Mouse (Mus musculus): ENCODE results near the gene Fam173a.

Gene Fam173a

DNA sequence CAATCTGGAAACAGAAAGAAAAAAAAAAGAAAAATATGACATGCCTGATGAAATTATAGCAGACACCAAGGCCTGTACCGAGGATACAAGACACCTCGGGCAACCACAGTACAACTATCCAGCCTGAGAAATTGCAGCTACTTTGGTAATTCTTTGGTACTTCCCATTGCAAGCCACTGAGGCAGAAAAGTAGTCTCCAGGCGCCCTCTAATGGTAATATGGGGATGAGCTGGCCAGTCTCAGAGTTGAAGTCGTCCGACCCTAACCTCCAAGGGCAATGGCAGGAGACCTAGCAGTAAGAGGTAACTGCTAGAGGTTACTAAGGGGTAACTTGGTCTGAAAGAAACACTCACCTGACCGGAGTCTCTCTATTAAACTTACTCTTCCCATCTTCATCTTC, 8.3 kb upstream of the Fam173a start:
- no peak for DNase-seq (ENCODE audit: low read depth, low spot score)

- DNase-seq (ENCODE audit: low read depth, low spot score) = no peak
Measured at GRCm38 (mm10) chr17:25796951-25797369, 4.3 kb upstream of the Fam173a start, which contains the start of gene Metrn. TSS of gene Metrn (minus strand) at chr17:25797136.

DNA sequence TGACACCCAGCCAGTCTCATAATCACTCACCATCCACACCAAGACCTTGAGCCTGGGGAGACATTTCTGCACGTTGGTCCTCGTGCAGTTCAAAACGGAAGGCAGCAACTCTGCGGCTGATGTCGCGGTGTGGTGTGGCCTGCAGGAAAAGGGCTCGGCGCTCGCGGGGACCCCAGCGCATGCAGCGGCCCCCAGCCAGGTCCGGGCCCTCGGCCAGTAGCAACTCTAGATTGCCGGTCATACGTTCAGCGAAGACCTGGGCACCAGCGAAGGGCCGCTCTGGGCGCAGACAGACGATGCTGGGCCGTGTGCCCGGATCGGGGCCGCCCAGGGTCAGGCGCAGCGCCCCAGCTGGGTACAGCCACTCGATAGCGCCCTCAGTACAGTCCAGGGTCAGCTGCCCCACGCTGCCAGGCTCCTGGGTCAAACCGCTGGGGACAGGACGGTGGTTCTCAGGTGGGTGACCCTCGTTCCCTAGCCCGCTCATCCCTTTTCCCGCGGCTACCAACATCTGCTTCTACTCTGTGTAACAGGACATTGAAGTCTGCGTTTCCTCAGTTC, 3.6 kb upstream of the Fam173a start:
- no peak for DNase-seq (ENCODE audit: low read depth, low spot score)

DNA sequence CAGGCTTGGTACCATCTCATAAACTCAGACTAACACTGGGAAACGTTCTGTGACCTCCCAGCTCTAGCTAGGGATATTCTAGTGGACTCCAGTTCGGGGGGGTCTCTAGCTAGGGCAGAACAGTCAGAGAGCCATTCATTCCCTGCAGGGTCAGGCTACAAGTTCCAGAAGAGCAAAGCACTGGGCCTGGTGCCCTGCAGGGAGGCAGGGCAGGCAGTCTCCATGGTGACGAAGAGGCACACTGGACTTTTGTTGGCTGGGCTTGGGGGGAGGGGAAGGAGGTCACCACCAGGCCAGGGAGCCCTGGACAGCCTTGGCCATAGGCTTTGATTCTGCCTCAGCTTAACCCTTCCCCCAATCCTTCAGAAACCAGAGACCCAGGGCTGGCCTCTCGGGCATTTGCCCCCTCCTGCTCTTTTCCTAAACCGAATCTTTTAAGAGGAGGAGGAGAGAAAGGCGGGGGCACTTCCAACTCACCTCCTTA, 3.0 kb upstream of the Fam173a start, which contains the start of gene AC134908.4:
TSS of gene AC134908.4 (minus strand) at position 51 of the 484 bp plus-strand sequence.
- DNase-seq (ENCODE audit: low read depth, low spot score) = peak; percentile 58

GRCm38 (mm10) chr17:25794998-25795397, 2.3 kb upstream of the Fam173a start:
- no peak for DNase-seq (ENCODE audit: low read depth, low spot score)

DNA sequence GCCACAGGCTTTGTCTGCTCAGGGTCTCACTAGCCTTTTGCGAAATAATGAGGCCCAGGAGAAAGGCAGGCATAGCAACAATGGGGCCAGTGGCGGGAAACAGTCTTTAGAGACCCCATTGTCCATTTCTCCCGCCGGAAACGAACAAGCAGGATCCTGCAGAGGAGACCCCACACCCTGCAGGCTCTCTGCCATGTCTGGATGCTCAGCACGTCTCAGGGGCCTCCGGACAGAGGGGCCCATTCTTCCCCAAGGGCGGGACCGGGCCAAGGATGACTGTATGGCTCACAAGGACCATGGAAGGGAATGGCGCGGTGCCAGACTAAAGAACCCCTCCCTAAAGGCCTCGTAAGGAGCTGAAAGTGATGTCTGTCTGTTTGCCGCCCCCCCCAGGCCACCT, 1.5 kb upstream of the Fam173a start:
- no peak for DNase-seq (ENCODE audit: low read depth, low spot score)

GRCm38 (mm10) chr17:25791843-25792527, 716 bp downstream of the Fam173a start:
- peak; percentile 83 for DNase-seq (ENCODE audit: low read depth, low spot score)

DNA sequence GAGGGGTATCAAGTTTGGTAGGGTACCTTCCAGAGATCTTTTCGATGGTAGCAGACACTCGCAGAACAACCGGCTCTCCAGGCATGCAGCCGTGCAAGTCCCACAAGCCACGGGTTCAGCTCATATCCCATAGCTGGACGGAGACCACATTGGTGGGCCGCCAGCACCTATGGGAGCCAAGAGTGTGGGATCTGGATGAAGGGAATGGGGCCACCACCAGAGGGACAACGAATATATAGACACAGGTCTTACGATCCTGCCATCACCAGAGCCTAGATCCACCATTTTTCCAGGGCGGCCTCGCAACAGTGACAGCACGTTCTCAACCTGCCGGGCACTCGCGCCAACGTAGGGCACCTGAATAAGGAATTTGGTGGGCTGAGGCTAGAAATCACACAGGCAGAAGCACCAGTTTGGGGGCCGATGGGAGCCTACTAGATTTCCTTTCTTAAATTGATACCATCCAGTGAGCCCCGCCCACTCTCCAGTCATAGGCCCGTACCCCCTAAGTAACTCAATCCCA, 1.3 kb downstream of the Fam173a start:
- DNase-seq (ENCODE audit: low read depth, low spot score) = no peak

GRCm38 (mm10) chr17:25786781-25787504, 5.8 kb downstream of the Fam173a start:
- no peak for DNase-seq (ENCODE audit: low read depth, low spot score)

- DNase-seq (ENCODE audit: low read depth, low spot score) = no peak
Measured at GRCm38 (mm10) chr17:25786280-25786679, 6.4 kb downstream of the Fam173a start, which contains the start of gene Ccdc78. TSS of gene Ccdc78 (plus strand) at chr17:25786580.

- peak; percentile 93 for DNase-seq (ENCODE audit: low read depth, low spot score)
Measured at GRCm38 (mm10) chr17:25785281-25785745, 7.4 kb downstream of the Fam173a start, which contains the start of gene Haghl. TSS of gene Haghl (minus strand) at chr17:25785673.

DNA sequence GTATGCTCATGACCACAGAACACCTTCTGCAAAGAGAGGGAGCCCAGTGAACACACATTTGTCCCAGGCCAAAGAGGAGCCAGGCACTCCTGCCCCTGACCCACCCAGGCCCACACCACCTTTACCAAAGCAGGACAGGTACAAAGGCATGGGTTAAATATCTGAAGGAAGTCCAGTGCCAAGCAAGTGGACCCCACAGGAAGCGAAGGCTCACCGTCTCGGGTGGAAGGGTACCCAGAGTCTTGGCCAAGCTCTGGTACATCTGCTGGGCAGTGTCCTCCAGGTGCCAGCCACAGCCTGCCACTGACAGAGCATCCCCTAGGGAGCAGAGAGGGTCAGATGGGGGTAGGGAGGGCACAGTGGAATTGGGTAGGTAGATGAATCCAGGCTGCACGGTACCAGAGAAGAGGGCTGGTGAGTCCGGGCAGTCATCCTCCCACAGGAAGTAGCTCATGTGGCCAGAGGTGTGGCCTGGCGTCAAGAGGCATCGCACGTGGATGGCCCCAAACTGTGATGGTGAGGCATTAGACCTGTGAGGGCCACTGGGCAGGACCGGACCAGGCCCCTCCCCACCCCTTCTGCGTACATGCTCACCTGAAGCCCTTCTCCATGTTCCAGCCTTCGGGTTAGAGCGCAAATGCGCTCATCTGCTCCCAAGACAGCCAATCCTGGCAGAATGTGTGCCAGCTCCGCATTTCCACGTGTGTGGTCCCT, 8.7 kb downstream of the Fam173a start:
- no peak for DNase-seq (ENCODE audit: low read depth, low spot score)

GRCm38 (mm10) chr17:25783086-25783485, 9.6 kb downstream of the Fam173a start:
- DNase-seq (ENCODE audit: low read depth, low spot score) = no peak

- DNase-seq (ENCODE audit: low read depth, low spot score) = no peak
Measured at GRCm38 (mm10) chr17:25781339-25781738, 11.4 kb downstream of the Fam173a start.

GRCm38 (mm10) chr17:25777948-25778347, 14.8 kb downstream of the Fam173a start:
- no peak for DNase-seq (ENCODE audit: low read depth, low spot score)

DNA sequence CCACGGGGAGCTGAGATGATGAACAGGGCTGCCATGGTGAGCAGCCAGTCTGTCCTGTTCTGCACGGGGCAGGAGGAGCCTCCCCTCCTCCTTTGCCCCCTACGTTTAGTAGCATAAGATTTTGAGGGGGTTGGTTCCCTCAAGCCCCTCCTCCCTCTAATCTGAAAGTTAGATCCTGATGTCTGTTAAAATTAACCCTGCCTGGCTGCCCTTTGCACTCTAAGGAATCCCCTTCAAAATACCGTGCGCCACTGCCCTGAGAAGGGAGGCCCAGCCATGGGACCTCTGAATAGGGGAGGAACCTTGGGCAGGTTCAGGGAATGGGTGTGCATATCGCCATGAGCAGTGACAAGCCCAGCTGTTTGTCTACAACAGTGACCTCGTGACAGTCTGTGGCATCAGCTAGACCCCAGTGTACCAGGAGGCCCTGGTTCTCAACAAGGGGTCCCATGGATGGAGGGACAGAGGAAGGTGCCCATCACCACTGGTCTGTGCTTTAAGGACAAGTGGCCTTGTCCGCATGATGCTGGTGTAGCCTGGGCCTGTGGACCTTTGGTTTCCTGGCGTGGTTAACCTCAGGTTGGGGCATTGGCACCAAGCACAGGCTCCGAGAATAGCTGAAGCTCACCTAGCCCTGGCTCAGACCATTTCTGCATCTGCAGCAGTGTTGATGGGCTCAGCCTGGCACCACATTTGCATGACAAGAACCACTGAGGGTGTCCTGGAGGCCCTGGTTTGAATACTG, 17.2 kb downstream of the Fam173a start:
- no peak for DNase-seq (ENCODE audit: low read depth, low spot score)

GRCm38 (mm10) chr17:25773549-25774120, 19.1 kb downstream of the Fam173a start, which contains the start of gene Narfl:
TSS of gene Narfl (plus strand) at chr17:25773776.
- DNase-seq (ENCODE audit: low read depth, low spot score) = peak; percentile 97

DNA sequence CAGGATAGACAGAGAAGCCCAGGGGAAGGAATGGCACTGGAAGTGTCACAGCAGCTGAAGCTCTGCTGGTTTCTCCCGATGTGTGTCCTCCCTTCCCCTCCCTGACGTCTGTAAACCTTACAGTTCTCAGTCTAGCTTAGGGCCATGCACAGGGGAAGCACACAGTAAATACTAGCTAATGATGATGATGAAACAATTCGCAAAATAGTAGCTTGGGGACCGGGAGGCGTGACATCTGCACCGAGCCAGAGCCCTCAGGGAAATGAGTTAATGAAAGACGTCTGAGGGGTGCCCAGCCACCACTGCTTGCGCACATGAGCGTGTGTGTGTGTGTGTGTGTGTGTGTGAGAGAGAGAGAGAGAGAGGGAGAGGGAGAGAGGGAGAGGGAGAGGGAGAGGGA, 23.4 kb downstream of the Fam173a start:
- no peak for DNase-seq (ENCODE audit: low read depth, low spot score)

DNA sequence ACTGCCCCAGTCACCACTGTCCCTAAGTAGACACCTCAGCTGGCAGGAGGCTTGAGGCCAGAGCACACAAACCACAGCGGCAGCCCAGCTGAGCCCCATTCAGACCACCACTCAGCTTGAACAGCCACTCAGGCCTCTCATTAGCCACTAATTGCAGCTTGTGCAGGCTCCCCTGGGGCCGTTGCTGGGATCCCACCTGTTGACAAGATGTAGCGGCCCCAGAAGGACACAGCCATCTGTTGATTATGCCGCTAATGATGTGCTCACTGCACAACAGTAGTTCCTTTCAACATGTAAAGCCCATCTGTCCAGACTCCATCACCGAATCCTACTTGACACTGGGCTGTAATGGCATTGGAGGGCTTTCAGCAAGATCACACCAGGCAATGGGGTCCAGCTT, 26.8 kb downstream of the Fam173a start:
- DNase-seq (ENCODE audit: low read depth, low spot score) = no peak

DNA sequence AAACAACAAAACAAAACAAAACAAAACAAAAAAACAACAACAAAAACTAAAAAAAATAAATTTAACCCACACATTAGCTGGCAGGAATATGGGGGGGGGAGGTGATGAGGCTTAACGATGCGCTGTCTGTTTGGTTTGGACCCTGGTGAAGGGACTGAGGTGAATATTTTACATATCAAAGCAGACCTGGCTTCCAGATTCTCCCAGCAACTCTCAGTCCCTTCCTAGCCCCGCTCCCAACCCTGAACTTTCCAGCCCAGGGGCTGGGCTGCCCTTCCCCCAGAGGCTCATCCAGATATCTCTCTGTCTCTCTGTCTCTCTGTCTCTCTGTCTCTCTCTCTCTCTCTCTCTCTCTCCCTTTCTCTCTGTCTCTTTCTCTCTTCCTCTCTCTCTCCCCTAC, 30.1 kb downstream of the Fam173a start:
- no peak for DNase-seq (ENCODE audit: low read depth, low spot score)
